Mouse (Mus musculus) lung, postnatal 14 days (tissue): ENCODE measurements around the gene H2al1c.
"Not testable (repeated sequence)": the region's sequence is repeated elsewhere in the genome, so short reads cannot be mapped to it uniquely, and the experiment has no call there.

Experiments used
- DNase-seq: peaks from one replicate; pipeline ENCODE4 v3.0.0; 2021

The H2al1c gene

DNA sequence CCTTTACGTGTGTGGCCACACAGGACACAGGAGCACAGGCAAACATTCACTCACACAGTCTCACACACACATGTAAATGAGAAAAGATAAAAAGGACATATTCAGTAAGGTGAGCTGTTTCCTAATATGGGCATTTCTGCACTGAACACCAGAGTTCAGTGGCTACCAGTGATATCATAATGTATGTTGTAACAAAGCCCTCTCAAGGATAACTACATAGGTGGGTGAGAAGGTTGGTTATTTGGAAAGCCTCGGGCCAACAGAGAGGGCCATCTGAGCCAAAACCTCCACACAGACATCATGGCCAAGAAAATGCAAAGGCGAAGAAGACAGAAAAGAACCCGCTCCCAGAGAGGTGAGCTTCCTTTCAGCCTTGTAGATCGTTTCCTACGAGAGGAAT, at the start of gene H2al1c:
H2al1c (plus strand) TSS at position 301 of the 400 bp plus-strand sequence.
- DNase-seq = not testable (repeated sequence)

DNA sequence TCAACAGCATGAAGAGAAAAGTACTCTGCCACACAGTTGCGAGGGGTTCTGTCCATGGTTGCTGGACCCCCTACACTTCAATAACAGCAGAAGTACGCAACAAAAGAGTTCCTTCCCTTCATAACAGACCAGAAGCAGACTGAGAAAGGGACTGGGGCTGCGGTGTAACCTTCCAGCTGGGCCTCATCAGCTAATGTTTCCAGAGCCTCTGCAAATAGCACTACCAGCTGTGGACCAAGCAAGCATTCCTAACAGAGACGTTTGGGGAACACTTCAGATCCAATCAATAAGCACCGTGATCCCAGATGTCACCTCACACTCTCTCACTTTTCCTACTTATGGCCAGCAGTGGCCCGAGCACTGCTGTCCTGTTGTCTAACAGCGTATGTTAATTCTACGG, 40.5 kb upstream of the H2al1c start:
- DNase-seq = no peak

DNA sequence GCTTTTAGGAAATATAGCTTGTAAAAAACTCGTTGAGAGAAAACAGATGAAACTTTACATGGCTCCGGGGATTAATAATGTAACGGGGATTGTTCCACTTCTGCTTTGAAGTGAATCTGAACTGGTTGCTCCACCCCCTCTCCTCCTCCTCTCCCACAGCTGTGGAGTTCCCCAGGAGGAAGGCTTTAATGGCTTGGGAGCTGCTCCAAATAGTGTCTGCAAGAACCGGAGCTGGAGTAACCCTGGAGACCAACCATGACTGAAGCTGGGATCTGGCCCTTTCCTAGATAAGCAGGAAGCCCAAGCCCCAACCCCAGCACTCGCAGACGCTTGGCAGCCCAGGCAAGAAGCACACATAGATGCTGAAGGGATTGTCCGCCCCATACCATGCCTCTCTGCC, 37.7 kb upstream of the H2al1c start:
- no peak for DNase-seq

DNA sequence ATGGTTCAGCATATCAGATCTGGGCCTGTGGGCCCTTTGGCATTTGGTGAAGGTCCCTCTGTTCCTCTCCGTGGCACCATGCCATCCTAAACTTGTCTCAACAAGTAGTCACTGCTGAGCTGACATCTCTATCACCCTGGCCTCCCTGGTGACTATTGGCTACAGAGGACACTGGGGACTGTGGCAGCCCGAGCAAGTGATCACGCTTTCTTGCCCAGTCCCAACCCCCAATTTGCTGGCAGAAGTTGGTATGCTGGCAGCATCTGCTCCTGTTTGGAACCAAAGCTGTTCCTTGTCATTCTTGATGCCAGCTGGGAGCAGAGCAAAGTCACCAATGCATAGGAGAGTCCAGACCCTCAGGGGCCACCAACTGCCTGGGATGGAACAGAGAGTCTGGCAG, 36.4 kb upstream of the H2al1c start:
- DNase-seq = no peak

DNA sequence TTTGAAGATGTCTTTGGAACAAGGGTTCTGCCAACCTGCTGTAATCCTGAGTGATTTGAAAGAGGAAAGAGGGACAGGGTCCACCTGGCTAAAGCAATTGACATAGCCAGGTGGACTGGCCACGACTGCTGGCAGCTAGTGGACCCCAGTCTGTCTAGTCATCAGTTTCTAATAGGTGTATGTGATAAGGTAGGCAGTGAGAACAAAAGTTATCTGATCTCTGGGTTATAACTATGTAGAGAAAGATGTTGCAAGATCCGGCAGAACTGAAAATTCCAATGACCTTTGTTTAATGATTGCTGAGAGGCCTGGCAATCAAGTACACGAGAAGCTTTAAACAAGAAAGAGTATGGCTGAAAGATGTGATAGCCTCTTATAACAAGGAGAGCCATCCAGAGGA, 32.3 kb upstream of the H2al1c start:
- no peak for DNase-seq

DNA sequence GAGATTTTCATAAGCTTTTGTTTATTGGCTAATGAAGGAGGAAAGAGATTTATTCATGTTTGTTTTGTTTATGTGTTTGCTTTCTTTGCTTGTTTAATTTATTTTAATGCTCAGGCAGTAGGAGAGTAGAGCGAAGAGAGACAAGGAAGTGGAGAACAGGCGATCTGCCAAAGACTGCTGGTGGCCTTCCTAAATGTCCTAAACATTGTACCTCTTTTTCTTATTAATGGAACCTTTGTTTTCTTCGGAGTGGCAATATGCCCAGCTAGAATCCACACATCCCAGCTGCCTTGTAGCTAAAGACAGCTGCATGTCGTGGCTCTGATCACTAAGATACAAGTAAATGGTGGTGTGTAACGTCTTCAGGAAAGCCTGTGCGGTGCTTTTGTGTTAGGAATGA, 28.4 kb upstream of the H2al1c start:
- DNase-seq = no peak

DNA sequence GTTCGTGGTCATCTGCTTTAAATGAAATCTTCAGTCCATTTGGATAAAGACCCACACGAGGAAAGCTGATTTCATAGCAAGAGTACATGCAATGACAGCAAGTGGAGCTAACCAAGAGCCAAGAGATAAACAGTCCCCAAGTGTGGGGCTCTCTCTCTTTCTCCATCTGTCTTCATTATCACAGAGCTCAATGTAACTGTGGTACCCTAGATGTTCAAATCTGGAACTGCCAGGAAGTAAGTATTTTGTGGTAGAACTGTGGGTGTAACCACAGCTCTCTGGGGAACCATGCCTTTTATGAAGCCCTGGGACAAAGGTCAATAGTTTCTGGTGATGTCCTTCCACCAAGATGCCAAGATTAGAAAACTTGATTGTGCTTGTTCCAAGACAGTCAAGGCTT, 24.7 kb upstream of the H2al1c start:
- DNase-seq = no peak

DNA sequence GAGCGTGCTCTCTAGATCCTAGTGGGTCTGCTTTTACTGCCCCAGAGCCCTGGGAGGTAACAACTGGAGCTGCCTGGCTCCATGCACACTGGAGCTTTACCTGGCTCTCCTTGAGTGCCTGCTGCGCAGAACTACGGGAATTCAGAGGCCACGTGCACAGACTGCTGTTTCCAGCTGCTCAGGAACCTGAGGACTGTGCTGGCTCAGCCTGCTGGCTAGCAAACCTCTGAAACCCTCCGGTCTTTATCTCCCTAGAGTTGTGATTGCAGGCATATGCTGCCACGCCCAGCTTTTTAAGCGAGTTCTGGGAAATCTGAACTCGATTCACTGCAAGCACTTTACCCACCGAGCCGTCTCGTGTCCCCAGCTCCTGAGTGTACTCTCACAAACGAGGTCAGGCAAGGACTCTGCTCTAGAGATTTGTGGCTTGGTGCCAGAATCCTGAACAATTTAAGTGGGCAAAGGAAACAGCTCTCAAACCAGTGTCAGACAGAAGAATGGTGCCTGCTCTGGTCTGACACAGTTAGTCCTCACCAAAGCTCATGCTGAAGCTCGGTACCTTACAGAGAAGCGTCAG, 17.1 kb upstream of the H2al1c start:
- peak; percentile 51 for DNase-seq

DNA sequence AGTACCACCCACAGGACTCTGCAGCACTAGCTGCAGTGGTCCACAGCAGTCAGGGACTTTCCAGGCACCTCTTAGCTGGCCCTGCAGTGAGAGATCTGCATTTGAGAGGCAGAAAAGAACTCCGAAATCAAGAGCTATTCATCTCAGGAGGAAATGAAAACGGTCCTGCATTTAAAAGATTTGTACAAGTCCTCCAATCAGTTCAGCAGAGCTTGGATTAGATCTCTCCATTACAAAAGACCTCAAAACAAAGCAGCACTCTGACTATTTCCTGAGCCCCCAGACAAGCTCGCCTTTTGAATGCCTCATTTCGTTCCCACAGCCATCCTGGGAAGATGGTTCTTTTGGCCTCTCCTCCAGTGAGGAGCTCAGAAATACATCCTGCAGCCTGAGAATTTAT, 16.2 kb upstream of the H2al1c start:
- no peak for DNase-seq

DNA sequence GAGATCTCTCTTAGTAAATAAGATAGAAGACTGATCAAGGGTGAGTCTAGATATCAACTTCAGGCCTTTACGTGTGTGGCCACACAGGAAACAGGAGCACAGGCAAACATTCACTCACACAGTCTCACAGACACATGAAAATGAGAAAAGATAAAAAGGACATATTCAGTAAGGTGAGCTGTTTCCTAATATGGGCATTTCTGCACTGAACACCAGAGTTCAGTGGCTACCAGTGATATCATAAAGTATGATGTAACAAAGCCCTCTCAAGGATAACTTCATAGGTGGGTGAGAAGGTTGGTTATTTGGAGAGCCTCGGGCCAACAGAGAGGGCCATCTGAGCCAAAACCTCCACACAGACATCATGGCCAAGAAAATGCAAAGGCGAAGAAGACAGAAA, 6.5 kb upstream of the H2al1c start, which contains the start of gene H2al1a:
H2al1a (plus strand) TSS at position 301 of the 400 bp plus-strand sequence.
- not testable (repeated sequence) for DNase-seq

DNA sequence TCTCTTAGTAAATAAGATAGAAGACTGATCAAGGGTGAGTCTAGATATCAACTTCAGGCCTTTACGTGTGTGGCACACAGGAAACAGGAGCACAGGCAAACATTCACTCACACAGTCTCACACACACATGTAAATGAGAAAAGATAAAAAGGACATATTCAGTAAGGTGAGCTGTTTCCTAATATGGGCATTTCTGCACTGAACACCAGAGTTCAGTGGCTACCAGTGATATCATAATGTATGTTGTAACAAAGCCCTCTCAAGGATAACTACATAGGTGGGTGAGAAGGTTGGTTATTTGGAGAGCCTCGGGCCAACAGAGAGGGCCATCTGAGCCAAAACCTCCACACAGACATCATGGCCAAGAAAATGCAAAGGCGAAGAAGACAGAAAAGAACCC, 3.3 kb upstream of the H2al1c start, which contains the start of gene H2al1b:
H2al1b (plus strand) TSS at position 301 of the 400 bp plus-strand sequence.
- DNase-seq = not testable (repeated sequence)

DNA sequence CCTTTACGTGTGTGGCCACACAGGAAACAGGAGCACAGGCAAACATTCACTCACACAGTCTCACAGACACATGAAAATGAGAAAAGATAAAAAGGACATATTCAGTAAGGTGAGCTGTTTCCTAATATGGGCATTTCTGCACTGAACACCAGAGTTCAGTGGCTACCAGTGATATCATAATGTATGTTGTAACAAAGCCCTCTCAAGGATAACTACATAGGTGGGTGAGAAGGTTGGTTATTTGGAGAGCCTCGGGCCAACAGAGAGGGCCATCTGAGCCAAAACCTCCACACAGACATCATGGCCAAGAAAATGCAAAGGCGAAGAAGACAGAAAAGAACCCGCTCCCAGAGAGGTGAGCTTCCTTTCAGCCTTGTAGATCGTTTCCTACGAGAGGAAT, 3.1 kb downstream of the H2al1c start, which contains the start of gene H2al1d:
H2al1d (plus strand) TSS at position 301 of the 400 bp plus-strand sequence.
- DNase-seq = not testable (repeated sequence)

DNA sequence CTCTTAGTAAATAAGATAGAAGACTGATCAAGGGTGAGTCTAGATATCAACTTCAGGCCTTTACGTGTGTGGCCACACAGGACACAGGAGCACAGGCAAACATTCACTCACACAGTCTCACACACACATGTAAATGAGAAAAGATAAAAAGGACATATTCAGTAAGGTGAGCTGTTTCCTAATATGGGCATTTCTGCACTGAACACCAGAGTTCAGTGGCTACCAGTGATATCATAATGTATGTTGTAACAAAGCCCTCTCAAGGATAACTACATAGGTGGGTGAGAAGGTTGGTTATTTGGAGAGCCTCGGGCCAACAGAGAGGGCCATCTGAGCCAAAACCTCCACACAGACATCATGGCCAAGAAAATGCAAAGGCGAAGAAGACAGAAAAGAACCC, 6.2 kb downstream of the H2al1c start, which contains the start of gene H2al1e:
H2al1e (plus strand) TSS at position 301 of the 400 bp plus-strand sequence.
- DNase-seq = not testable (repeated sequence)

DNA sequence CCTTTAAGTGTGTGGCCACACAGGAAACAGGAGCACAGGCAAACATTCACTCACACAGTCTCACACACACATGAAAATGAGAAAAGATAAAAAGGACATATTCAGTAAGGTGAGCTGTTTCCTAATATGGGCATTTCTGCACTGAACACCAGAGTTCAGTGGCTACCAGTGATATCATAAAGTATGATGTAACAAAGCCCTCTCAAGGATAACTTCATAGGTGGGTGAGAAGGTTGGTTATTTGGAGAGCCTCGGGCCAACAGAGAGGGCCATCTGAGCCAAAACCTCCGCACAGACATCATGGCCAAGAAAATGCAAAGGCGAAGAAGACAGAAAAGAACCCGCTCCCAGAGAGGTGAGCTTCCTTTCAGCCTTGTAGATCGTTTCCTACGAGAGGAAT, 9.4 kb downstream of the H2al1c start, which contains the start of gene H2al1f:
H2al1f (plus strand) TSS at position 301 of the 400 bp plus-strand sequence.
- not testable (repeated sequence) for DNase-seq

DNA sequence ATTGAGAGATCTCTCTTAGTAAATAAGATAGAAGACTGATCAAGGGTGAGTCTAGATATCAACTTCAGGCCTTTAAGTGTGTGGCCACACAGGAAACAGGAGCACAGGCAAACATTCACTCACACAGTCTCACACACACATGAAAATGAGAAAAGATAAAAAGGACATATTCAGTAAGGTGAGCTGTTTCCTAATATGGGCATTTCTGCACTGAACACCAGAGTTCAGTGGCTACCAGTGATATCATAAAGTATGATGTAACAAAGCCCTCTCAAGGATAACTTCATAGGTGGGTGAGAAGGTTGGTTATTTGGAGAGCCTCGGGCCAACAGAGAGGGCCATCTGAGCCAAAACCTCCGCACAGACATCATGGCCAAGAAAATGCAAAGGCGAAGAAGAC, 12.5 kb downstream of the H2al1c start, which contains the start of gene H2al1g:
H2al1g (plus strand) TSS at position 301 of the 400 bp plus-strand sequence.
- not testable (repeated sequence) for DNase-seq

DNA sequence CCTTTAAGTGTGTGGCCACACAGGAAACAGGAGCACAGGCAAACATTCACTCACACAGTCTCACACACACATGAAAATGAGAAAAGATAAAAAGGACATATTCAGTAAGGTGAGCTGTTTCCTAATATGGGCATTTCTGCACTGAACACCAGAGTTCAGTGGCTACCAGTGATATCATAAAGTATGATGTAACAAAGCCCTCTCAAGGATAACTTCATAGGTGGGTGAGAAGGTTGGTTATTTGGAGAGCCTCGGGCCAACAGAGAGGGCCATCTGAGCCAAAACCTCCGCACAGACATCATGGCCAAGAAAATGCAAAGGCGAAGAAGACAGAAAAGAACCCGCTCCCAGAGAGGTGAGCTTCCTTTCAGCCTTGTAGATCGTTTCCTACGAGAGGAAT, 15.7 kb downstream of the H2al1c start, which contains the start of gene H2al1h:
H2al1h (plus strand) TSS at position 301 of the 400 bp plus-strand sequence.
- DNase-seq = not testable (repeated sequence)

DNA sequence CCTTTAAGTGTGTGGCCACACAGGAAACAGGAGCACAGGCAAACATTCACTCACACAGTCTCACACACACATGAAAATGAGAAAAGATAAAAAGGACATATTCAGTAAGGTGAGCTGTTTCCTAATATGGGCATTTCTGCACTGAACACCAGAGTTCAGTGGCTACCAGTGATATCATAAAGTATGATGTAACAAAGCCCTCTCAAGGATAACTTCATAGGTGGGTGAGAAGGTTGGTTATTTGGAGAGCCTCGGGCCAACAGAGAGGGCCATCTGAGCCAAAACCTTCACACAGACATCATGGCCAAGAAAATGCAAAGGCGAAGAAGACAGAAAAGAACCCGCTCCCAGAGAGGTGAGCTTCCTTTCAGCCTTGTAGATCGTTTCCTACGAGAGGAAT, 18.9 kb downstream of the H2al1c start, which contains the start of gene H2al1i:
H2al1i (plus strand) TSS at position 301 of the 400 bp plus-strand sequence.
- DNase-seq = not testable (repeated sequence)

DNA sequence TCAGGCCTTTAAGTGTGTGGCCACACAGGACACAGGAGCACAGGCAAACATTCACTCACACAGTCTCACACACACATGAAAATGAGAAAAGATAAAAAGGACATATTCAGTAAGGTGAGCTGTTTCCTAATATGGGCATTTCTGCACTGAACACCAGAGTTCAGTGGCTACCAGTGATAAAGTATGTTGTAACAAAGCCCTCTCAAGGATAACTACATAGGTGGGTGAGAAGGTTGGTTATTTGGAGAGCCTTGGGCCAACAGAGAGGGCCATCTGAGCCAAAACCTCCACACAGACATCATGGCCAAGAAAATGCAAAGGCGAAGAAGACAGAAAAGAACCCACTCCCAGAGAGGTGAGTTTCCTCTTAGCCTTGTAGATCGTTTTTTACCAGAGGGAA, 22.1 kb downstream of the H2al1c start, which contains the start of gene H2al1j:
H2al1j (plus strand) TSS at position 301 of the 400 bp plus-strand sequence.
- not testable (repeated sequence) for DNase-seq

DNA sequence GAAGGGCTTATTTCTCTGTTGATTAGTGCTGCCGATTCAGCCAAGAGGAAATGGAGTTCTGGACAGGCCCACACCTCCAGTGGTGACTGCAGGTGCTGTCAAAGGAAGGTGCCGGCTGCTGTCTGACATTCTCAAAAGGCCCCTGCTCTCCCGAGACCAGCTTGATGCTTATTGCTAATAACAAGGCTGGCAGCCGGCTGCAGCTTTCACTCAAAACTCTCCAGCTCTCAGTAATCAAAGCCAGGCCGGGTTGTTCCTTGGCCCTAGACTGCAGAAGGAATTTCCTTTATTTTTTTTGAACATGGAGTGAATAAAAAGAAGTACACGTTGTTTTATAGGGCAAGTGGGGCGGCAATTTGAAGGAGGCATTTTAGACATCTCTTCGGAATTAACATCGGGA, 40.3 kb downstream of the H2al1c start:
- DNase-seq = peak; percentile 8

DNA sequence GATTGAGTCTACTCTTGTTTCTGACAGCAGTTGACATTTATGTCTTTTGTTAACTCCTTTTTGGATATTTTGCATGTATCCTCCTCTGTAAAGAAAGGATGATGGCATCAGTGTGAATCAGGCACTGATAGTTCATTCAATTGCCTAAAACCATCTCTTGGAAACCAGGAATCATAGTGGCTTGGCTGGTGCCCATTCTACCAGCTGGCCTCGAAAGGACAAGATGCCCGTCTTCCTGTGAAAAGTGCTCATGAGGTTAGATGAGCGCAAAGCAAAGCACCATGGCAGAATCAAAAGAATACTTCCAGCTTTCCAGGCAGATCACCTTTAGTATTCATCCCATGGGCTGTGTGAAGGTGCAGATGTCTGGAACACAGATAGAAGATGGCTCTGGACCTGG, 41.3 kb downstream of the H2al1c start:
- no peak for DNase-seq
